Mouse (Mus musculus) CD4-positive, CD25-positive, alpha-beta regulatory T cell, adult 4 months (primary cell): Measurements from ENCODE around the gene Hyal2. TPM values are rescaled to one million over a fixed set of nuclear protein-coding genes. Genes with fewer than 3 reads are reported as not detected.

Experiments
- ATAC-seq: one replicate; pipeline ENCODE4 v1.8.0; 2017
- polyA plus RNA-seq, 2 experiments: library from polyadenylated mRNA; unstranded; fragments of 100-300 nt; shearing (Covaris generic); gene quantifications; one replicate each; pipeline ENCODE4 v1.2.1; 2017

Gene Hyal2
- 10 to 100 TPM; 11.0 to 11.7 TPM for polyA plus RNA-seq

GRCm38 (mm10) chr9:107567702-107568319, at the start of gene Hyal2:
Gene Hyal2, plus strand, starts transcription at chr9:107567945.
- ATAC-seq = no peak

- ATAC-seq = no peak
Measured at GRCm38 (mm10) chr9:107520331-107520730, 47.4 kb upstream of the Hyal2 start.

GRCm38 (mm10) chr9:107521190-107521589, 46.6 kb upstream of the Hyal2 start:
- peak; percentile 67 for ATAC-seq

- ATAC-seq = peak; percentile 48
Measured at GRCm38 (mm10) chr9:107521711-107522399, 45.9 kb upstream of the Hyal2 start.

GRCm38 (mm10) chr9:107522400-107522711, 45.4 kb upstream of the Hyal2 start:
- ATAC-seq = no peak

- ATAC-seq = peak; percentile 74
Measured at GRCm38 (mm10) chr9:107526198-107527026, 41.3 kb upstream of the Hyal2 start.

- ATAC-seq = peak; percentile 99
Measured at GRCm38 (mm10) chr9:107533791-107534407, 33.8 kb upstream of the Hyal2 start, which contains the start of gene Tmem115. Gene Tmem115, plus strand, starts transcription at chr9:107533945.

- ATAC-seq = no peak
Measured at GRCm38 (mm10) chr9:107534408-107535202, 33.1 kb upstream of the Hyal2 start.

GRCm38 (mm10) chr9:107538231-107538630, 29.5 kb upstream of the Hyal2 start:
- ATAC-seq = no peak

- no peak for ATAC-seq
Measured at GRCm38 (mm10) chr9:107538711-107539110, 29.0 kb upstream of the Hyal2 start.

- ATAC-seq = no peak
Measured at GRCm38 (mm10) chr9:107539940-107540339, 27.8 kb upstream of the Hyal2 start.

- no peak for ATAC-seq
Measured at GRCm38 (mm10) chr9:107540420-107540819, 27.3 kb upstream of the Hyal2 start.

- no peak for ATAC-seq
Measured at GRCm38 (mm10) chr9:107541005-107541404, 26.7 kb upstream of the Hyal2 start.

GRCm38 (mm10) chr9:107541474-107542351, 26.0 kb upstream of the Hyal2 start, which contains the start of the genes Cyb561d2 and Nprl2:
Gene Cyb561d2, minus strand, starts transcription at chr9:107542193.
Gene Nprl2, plus strand, starts transcription at chr9:107542226.
- ATAC-seq = peak; percentile 87

GRCm38 (mm10) chr9:107542352-107542686, 25.4 kb upstream of the Hyal2 start:
- ATAC-seq = no peak

GRCm38 (mm10) chr9:107542721-107543120, 25.0 kb upstream of the Hyal2 start:
- ATAC-seq = no peak

- ATAC-seq = no peak
Measured at GRCm38 (mm10) chr9:107543299-107543698, 24.4 kb upstream of the Hyal2 start.

- no peak for ATAC-seq
Measured at GRCm38 (mm10) chr9:107544196-107544700, 23.5 kb upstream of the Hyal2 start.

- no peak for ATAC-seq
Measured at GRCm38 (mm10) chr9:107544729-107545128, 23.0 kb upstream of the Hyal2 start.

- no peak for ATAC-seq
Measured at GRCm38 (mm10) chr9:107545199-107545598, 22.5 kb upstream of the Hyal2 start.

GRCm38 (mm10) chr9:107545602-107546001, 22.1 kb upstream of the Hyal2 start:
- peak; percentile 20 for ATAC-seq
